Mouse (Mus musculus): ENCODE results near the gene Nos3.

- no peak for TF ChIP-seq GATA1 (IDR thresholded peaks at IDR 0.05; ENCODE audit: borderline replicate concordance, low read length)
- no peak for TF ChIP-seq FLI1 (IDR thresholded peaks at IDR 0.05; ENCODE audit: low read length)
Measured at GRCm38 (mm10) chr5:24401969-24402368, 37.4 kb downstream of the Nos3 start.
